Mouse (Mus musculus) ES-CJ7 (cell line): ENCODE measurements around the gene Acvr1b.

Experiments used
- DNase-seq: peaks from one replicate; pipeline ENCODE4 v3.0.0; 2011; ENCODE audit warnings: low read depth, low spot score

The Acvr1b gene

GRCm38 (mm10) chr15:101173421-101174211 is at the start of gene Acvr1b:
Gene Acvr1b (plus strand): TSS chr15:101174067.
- peak; percentile 85 for DNase-seq

- no peak for DNase-seq
Observed at GRCm38 (mm10) chr15:101125561-101125960, 48.3 kb upstream of the Acvr1b start.

- no peak for DNase-seq
Observed at GRCm38 (mm10) chr15:101126876-101127544, 46.9 kb upstream of the Acvr1b start.

GRCm38 (mm10) chr15:101128181-101129089 is 45.4 kb upstream of the Acvr1b start, which contains the start of gene Acvrl1:
Gene Acvrl1 (plus strand): TSS chr15:101128522.
- DNase-seq, result no peak

GRCm38 (mm10) chr15:101129412-101129811 is 44.5 kb upstream of the Acvr1b start:
- DNase-seq, result no peak

- DNase-seq, result no peak
Observed at GRCm38 (mm10) chr15:101131498-101131897, 42.4 kb upstream of the Acvr1b start.

GRCm38 (mm10) chr15:101132041-101132440 is 41.8 kb upstream of the Acvr1b start:
- DNase-seq, result no peak

GRCm38 (mm10) chr15:101132761-101133160 is 41.1 kb upstream of the Acvr1b start:
- DNase-seq, result no peak

GRCm38 (mm10) chr15:101133993-101134704 is 39.7 kb upstream of the Acvr1b start:
- DNase-seq, result peak; percentile 59

- DNase-seq, result no peak
Observed at GRCm38 (mm10) chr15:101135405-101135804, 38.5 kb upstream of the Acvr1b start.

GRCm38 (mm10) chr15:101137455-101137854 is 36.4 kb upstream of the Acvr1b start:
- DNase-seq, result peak; percentile 69

GRCm38 (mm10) chr15:101138675-101139074 is 35.2 kb upstream of the Acvr1b start:
- DNase-seq, result no peak

- DNase-seq, result no peak
Observed at GRCm38 (mm10) chr15:101139885-101140284, 34.0 kb upstream of the Acvr1b start.

- no peak for DNase-seq
Observed at GRCm38 (mm10) chr15:101140587-101140986, 33.3 kb upstream of the Acvr1b start.

GRCm38 (mm10) chr15:101141061-101141541 is 32.8 kb upstream of the Acvr1b start:
- peak; percentile 38 for DNase-seq

- DNase-seq, result no peak
Observed at GRCm38 (mm10) chr15:101142672-101143071, 31.2 kb upstream of the Acvr1b start.

- DNase-seq, result no peak
Observed at GRCm38 (mm10) chr15:101143494-101143893, 30.4 kb upstream of the Acvr1b start.

GRCm38 (mm10) chr15:101144176-101144575 is 29.7 kb upstream of the Acvr1b start:
- DNase-seq, result no peak

GRCm38 (mm10) chr15:101144779-101145178 is 29.1 kb upstream of the Acvr1b start:
- DNase-seq, result no peak

- DNase-seq, result peak; percentile 96
Observed at GRCm38 (mm10) chr15:101145424-101146099, 28.3 kb upstream of the Acvr1b start.
